Mouse (Mus musculus): ENCODE results near the gene Cfap58.

Cfap58 gene

GRCm38 (mm10) chr19:47937443-47938406 is at the start of gene Cfap58:
Gene Cfap58 (plus strand): TSS chr19:47937675.
- peak; percentile 41 for DNase-seq

- DNase-seq, result no peak
Observed at GRCm38 (mm10) chr19:47888037-47888436, 49.4 kb upstream of the Cfap58 start.

- DNase-seq, result no peak
Observed at GRCm38 (mm10) chr19:47890489-47891130, 46.9 kb upstream of the Cfap58 start.

- no peak for DNase-seq
Observed at GRCm38 (mm10) chr19:47891562-47892312, 45.7 kb upstream of the Cfap58 start.

- no peak for DNase-seq
Observed at GRCm38 (mm10) chr19:47893092-47893491, 44.4 kb upstream of the Cfap58 start.

DNA sequence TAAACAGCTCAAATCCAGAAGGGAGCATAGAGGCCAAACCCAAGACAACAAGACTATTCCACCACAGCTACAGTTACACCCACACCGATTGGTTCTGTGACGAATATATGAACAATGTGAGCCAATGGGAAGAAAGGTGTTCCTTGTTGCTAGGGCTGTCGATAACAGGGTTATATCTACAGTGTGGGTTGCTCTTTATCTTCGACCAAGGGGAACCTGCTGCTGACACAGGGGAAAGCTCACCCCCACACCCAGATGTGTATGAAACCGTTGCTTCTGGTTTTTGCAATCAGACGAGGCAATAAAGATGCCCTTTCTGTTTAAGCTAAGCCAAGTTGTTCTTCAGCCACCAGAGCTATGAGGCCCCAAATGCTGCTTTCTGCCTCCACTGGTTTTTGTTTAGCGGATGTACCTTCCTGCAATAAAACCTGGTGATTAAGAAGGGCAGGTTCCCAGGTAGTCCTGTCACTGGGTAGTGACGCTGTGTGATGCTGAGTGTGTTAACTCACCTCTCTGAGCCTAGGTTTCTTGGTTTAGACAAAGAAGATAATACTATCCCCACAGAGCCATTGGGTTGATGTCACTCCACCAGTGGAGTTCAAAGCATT is 38.9 kb upstream of the Cfap58 start:
- DNase-seq, result no peak

DNA sequence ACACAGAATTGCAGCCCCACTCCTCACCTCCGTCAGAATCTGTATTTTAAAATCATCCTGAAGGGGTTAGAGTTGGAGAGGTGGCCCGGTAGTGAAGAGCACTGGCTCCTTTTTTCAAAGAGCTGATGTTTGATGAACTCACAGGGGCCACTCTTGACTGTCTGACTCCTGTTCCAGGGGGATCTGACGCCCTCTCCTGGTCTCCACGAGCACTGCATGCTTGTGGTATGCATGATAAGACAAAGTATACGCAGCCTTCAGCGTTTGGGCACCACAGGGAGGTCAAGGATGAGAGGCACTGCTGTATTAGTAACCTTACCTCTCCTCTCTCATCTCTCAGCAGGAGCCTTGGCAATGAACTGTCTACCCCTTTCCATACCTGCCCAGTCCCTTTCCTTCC is 37.5 kb upstream of the Cfap58 start:
- no peak for DNase-seq

DNA sequence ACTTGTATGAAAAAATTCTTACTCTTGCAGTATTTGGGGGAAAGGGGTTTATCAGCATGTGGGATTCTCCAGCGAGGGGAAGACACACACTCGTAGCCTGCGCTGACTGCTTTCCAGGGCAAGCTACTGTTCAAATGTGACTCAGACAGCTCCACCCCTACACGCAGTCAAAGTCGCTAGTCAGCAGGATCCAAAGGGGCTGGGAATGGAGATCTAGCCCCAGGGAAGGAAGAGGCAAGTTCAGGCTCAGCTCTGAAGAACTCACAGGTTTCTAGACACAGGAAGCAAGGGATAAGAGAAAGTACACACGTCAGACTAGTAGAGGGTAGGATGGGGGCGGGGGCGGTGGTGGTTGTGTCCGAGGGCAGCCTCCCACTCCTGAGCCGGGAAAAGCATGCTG is 36.9 kb upstream of the Cfap58 start:
- DNase-seq, result no peak

DNA sequence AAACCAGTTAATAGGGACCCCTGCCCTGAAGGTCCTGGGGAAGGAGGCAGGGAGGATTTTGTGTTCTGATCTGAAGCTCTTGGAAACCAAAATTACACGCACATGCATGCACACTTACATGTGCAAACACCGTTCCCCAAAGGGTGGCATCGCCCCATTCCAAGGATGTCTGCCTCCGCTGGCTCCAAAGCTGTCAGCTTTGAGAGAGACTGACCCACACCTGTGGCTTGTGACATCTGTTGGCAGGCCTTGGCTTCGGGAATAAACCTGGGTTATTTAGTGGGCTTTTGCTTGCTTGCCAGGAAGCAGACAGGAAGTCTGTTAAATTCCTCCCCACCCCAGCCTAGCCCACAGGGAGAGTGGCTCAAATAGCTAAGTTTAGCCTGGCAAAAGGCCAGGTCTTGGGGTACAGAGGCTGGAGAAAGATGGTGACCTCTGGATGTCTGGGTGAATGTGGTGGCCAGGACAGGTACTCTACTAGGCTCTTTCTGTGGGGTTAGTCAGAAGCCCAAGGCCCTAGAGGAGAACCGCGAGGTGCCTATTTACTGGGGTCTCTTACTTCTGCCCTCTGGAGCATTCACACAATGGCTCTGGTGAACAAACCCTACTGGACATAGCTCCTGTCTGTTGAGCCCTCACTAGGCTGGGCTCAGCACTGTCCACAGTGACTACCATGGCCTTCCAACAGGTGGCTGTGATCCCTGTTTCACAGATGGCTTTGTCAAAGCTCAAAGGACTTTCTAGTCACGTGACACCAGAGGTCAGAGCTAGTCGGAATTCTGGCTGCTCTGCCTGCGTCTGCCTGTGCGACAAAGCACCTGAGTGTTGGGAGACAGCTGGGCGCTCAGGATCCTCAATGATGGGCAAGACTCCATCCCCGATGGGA is 34.9 kb upstream of the Cfap58 start:
- no peak for DNase-seq

- no peak for DNase-seq
Observed at GRCm38 (mm10) chr19:47903679-47904078, 33.8 kb upstream of the Cfap58 start.

GRCm38 (mm10) chr19:47905081-47905480 is 32.4 kb upstream of the Cfap58 start:
- no peak for DNase-seq

GRCm38 (mm10) chr19:47905603-47906002 is 31.9 kb upstream of the Cfap58 start:
- no peak for DNase-seq

GRCm38 (mm10) chr19:47907596-47907995 is 29.9 kb upstream of the Cfap58 start:
- no peak for DNase-seq

- DNase-seq, result no peak
Observed at GRCm38 (mm10) chr19:47908961-47909371, 28.5 kb upstream of the Cfap58 start.

- no peak for DNase-seq
Observed at GRCm38 (mm10) chr19:47909387-47910116, 27.9 kb upstream of the Cfap58 start.

DNA sequence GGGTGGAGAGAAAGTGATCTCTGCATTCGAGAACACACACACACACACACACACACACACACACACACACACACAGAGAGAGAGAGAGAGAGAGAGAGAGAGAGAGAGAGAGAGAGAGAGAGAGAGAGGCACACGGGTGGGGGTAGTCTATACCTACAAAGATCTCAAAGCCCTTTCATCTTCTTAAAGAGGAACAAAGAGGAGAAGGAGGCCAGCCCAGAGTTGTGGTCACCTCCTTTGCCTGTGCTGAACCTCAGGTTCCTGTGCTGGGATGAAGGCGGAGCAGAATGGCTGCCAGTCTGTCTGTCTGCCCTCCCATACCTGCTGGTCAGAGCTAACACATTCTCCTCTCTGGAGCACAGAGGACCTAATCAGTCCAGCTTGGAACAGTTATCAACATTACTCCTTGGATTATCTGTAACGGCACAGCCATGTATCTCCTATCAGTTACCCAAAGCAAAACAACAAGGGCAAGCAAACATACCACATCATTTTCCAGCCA is 27.3 kb upstream of the Cfap58 start:
- no peak for DNase-seq

DNA sequence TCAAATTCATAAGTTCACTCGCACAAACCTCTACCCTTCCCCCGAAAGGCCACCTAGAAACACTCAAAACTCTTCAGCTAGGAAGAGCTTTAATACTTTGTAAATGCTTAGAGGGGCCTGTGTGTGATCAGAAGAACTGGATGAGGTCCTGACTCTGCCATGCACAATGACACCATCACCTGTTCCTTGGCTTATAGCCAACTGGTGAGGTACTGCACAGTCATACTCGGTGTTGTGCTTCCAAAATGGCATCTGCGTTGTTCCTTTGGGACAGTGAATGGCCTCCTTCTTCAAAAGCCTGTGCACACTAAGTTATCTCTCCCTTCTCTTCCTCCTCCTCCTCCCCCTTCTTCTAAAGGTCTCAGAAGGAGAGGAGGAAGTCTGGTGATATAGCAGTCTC is 26.7 kb upstream of the Cfap58 start:
- no peak for DNase-seq

DNA sequence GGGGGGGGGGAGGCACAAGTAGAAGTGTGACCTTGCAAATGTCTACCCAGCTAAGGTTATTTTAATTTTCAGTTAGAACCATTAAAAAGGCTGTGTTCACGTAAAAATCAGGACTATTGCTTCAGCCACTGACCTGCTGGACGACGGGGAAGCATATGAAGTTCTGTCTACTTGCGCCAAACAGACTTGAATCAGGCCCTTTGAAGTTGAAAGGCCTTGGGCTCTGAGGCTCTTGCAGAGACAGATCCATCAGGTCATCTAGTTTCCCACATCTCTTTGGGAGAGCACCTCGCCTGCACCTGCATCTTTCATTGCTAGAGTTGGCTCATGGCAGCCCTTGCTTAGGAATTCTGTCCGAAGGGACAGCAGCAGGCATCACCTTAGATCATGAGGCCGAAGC is 24.1 kb upstream of the Cfap58 start:
- no peak for DNase-seq

DNA sequence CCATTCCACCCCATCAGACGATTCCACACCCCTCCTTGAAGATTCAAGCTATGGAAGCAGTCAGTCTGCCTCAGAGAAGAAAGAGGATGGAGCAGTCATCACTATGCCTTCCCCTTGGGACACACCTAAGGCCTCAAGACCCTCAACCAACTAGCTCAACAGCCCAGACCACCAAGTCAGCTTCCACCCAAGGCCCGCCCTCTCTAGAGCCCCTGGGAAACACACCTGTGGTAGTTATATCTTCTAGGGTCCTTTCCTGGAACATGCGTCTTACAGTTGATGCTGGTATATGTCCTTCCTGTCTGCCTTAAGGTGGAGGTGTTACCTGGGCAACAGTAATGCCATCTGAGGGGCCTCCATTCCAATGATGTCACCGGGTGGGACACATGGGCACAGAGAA is 23.3 kb upstream of the Cfap58 start:
- DNase-seq, result no peak

GRCm38 (mm10) chr19:47915251-47915650 is 22.2 kb upstream of the Cfap58 start:
- DNase-seq, result no peak

- no peak for DNase-seq
Observed at GRCm38 (mm10) chr19:47917396-47917795, 20.1 kb upstream of the Cfap58 start.
